Mouse (Mus musculus) fibroblast of lung, adult 2 months (primary cell): Measurements from ENCODE around the gene Tmc3.

ENCODE experiments used
- DNase-seq: peaks from one replicate; pipeline ENCODE4 v3.0.0-alpha.2; 2011; ENCODE audit warnings: low read depth

Gene Tmc3

DNA sequence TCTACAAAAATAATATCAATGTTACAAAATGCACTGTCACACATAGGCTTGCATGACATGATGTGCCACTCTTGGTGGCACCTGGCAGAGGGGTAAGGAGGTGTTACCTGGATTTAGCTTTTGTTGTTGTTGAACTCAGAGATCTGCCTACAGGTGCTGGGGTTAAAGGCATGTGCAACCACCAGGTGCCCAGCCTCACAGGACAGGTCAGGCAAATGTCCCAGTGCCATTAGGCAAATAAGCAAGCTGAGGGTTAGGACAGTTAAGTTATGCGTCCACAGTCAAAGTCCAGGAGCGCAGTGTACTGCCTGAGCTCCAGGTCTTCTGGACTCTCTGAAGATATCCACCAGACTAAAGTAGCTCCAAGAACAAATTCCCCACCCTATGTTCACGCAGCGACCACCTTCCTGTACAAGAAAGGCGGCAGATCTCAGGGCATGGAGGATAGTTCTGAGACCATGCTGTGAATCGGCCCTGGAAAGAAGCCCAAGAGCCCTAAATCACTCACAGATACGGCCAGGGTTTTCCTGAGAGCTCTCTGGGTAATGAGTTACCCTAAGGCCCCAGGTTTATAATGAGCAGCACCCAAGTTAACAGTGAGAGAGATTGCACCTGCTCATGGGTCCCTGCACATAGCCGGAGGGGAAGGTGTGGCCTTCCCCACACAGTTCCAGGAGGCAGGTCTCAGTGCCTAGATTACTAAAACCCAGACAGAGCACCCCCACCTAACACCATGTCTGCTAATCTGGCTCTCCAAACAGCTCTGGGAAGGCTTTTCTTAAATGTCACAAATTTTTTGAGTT lies 53.3 kb downstream of the Tmc3 start:
- no peak for DNase-seq

DNA sequence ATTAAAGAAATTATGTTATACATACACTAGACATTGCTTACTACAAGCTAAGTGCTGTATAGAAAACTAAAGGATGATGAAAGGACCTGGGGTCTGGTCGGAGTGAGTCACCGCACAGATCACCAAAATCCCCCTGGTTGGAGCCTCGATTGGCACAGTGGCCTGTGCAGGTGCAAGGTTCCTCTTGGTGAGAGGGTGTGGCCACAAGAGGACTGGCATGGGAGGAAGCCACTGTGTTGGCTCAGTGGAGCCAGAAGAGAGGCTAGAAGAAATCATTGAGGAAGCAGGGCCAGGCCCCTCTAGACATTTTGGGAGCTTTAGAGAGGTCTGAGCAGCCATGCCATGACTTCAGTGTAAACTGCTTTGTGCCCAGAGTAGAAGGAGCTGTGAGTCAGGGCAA lies 54.4 kb downstream of the Tmc3 start:
- DNase-seq = no peak

DNA sequence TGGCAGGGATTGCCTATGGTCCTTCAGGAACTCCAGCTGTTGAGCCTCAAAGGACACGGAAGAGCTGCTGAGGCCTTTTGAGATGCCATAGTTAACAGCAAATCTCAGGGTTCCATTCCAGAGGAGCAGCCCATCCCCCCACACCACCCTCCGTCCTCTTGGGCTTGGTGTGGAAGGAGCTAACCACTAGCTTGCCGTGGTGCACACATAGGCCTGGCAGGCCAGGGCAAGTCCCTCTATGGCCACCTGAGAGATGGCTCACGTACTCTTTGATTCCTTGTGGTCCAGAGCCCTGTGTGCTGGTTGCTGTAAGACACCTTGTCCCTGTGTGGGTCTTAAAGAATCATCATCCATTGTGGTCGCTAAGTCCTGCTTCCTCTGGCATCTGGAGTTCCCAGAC lies 55.9 kb downstream of the Tmc3 start:
- DNase-seq = no peak

DNA sequence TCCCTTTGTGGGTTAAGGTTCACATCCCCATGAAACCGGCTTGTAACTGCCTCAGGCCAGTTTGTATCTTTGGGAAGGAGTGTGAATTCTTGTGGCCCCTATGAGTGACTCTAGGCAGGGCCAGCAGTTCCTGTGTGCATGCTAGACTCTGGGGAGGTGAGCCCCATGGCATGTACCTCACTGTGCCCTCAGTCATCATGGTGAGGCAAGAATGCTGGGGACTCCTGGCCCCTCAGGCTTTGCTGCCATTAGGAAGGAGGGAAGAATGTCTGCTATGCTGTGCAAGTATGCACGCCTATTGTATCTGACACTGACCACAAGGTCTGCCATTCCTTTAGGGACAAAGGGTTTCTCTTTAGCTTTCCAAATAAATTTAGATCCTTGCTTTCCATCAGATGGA lies 56.4 kb downstream of the Tmc3 start:
- DNase-seq = no peak

DNA sequence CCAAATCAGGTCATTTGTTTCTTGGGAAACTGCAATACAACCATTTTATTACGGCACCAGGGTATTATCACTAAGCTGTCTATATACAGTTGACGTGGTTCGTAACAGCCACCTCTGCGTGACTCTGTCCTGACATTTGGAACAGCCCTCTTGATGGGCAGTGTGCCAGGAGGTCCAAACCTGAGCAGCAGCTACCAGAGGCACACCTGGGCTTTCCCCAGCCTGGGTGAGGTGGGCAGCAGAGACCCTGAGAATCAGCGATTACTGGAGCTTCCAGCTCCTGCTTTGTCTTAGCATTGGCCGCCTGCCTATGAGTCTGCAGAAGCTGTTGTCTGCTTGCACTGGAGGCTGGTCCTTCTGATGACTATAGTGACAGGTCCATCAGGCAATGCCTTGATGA lies 58.9 kb downstream of the Tmc3 start:
- DNase-seq = no peak

DNA sequence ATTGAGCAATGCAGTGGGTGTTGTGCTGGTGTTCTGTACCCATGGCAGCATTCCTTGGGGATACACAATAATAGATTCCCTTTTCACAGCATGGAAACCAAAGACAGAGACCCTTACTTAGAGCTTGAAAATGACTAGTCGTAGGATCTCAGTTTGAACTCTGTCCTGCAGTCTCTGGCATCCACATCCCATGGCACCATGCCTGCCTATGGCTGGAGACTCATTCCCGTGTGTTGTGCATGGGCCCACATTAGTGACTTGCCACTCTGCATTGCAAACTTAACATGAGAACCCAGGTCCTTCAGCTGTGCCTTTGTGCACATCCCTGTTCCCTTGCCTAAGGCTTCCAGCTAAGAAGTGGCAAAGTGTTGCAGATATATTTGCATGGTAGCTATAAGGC lies 60.0 kb downstream of the Tmc3 start:
- no peak for DNase-seq

DNA sequence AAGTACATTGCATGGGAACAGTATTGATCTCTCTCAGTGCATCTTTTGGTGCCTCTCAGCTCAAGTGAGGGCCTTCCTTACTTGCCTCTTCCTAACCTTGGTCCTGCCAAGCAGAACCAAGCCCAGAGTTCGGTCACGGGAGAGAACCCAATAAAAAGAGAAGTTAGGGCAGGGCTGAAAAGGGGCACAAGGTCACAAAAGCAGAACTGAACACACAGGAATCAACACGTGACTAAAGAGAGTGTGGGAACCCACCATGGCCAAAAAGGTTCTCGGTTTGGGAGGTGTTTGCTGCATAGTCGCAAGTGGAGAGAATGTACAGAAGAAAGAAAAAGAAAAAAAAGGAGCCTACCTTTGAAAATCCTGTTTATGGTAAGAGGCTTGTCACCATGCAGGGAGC lies 60.7 kb downstream of the Tmc3 start:
- DNase-seq = no peak

DNA sequence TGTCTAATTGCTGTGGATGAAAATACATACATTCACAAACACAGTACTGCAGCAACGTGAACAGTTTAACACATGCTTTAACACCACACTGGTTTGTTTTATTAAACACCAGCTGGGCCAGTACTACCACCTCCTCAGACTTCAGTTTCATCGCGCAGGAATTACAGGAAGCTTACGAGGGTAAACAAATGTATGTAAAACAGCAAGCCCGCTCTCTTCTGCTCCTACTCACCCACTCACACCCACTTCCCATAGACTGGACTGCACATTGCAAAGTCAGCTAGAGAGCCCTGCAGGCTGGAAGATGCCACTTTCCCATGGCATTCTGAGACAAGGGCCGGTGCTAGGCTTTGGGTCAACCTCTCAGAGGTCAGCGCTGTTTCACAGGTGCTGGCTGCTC lies 64.1 kb downstream of the Tmc3 start:
- no peak for DNase-seq

DNA sequence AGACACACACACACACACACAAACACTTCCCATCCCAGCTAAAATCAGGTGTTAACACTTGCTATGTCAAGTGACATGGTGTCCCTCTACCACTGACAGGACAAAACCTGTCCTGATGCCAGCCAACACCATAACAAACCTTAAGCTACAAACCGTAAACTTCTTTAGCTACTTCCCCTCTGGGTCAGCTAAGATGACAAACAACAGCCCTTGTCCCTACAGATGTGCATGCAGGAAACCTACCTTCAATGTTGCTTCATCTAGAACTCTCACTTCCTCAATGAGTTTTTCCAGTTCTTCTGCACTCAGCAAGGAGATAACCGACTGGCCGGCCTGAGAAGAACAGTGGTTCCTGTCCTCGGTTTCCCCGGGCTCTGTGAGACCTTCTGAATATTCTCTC lies 65.9 kb downstream of the Tmc3 start:
- DNase-seq = no peak

DNA sequence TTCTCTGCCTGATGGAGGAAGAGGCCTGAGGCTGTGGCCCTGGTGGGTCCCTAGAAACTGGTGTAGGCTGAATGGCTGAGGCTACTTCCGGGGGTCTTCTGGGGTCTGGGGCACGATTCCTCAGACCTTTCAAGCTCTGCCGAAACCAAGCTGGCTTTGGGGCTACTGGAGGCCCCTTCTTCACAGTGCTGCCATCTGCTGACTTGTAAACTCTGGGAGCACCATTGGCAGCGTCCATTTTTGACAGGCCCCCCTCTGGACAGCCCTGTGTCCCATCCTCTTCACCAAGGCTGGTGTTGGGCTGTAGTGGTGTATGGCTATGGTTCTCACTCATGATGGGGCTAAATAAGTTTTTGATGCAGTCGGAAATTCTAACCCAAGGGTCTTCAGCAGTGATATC lies 67.8 kb downstream of the Tmc3 start:
- no peak for DNase-seq

DNA sequence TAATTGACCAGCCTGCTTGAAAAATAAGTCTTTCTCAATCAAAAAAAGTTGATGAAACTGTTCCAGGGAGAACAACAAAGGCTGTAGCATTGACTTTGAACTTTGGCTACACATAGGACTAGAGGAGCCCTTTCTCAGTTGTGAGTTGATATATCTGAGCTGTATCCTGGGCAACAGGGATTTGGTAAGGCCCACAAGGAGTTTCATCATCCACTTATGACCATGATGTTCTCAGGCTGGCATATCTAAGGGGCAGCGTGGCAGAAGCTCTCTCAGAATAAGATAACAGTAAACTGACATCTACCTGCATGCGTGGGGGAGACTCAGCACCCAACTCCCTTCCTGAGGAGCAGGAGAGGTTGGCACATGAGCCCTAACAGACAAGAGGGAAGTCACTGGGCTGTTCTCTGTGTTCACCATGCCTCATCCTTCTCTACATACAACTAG lies 68.9 kb downstream of the Tmc3 start:
- no peak for DNase-seq

DNA sequence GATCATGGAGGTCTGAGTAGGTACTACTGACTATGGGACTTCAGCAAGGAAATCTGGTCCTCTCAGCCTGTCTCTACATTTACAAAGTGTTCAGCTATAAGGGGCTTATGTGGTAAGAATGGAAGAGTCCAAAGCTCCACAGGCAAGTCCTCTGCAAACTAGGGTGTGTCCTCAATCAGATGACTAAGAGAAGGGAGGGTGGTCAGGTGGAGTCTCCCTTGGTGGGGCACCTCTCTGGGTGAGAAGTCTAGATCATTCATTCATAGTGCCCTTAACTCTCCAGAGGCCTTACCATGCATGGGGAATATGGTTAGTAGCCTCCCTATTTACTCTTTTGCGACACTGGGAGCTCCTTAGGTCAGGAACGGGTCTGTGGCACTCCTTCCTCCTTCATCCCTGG lies 69.5 kb downstream of the Tmc3 start:
- no peak for DNase-seq

DNA sequence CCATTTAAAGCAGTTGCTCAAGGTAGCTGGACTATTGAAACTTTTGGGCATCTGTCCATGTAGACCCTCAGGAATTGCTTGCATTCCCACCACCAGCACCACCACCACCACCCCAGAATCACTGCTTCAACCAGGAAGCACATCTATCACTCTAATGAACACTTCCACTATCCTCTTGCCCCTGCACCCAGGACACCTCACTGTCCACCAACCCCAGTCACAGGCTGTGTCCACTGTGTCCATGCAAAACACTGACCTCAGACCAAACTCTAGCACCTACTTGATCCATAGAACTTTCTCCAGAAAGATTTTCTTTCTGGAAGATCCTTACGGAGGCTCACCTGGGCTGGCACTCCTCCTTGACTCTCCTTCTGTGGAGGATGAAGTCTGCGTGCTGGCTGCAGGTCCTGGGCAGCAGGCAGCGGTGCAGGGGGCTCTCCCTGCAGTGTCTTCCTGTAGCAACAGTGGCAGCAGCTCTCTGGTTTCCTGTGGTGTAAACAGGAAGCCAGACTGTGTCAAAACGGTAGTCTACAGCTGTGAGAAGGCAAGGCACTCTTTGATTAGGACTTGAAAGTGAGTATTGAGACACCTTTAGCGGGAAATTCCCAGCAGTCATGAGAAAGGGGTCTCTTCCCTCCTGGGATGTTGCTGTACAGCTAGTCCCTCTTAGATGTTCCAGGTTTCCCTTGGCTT lies 70.4 kb downstream of the Tmc3 start:
- no peak for DNase-seq

DNA sequence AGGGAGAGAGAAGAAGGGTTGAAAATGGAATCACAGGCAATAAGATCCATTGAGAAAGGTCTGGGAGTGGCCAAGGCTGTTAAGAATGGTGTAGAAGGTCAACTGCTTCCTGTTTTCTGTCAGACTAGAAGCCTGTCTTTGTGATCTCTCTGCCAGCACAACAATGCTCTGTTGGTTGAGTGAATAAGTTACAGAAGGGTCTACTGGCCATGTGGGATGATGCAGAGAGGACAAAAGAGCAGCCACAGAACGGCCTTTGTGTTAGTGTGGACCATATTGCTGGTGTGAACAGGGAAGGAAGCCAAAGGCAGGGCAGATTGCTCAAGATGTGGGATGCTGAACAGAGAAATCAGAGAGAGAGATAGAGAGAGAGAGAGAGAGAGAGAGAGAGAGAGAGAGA lies 74.0 kb downstream of the Tmc3 start:
- no peak for DNase-seq

DNA sequence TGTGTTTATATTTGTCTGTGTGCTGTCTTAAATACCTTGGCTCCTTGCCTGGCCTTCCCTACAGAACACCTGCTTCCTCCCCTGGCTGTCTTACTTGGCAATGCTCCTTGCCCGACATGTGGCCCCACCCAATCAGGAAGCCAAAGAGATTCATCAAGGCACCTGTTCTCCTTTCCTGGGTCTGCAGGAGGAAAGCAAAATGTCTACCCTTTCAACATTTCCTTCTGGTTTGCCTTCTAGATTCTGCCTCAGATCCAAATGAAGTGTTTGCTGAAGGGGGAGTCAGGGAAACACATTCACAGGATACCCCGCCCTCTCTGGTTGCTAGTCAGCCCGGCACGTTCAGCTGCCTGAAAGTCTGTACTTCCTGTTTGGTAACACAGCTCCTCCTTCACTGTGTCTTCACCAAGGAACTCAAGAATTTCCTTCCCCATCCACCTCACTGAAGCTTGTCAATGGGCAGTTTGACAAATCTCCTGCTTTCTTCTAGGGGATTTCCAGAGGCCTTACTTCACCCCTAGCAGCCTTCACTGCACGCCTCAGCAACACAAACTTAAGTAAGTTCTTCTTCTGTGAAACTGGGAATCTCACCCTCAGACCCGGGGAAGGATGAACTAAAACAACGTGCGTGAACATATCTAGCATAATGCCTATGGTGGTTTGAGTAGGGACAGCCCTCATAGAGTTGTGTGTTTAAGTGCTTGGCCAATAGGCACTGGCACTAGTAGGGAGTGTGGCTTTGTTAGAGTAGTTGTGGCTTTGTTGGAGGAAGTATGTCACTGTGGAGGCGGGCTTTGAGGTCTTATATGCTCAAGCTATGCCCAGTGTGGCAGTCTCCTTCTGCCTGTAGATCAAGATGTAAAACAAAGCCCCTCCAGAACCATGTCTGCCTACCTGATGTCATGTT lies 74.7 kb downstream of the Tmc3 start:
- DNase-seq = no peak

DNA sequence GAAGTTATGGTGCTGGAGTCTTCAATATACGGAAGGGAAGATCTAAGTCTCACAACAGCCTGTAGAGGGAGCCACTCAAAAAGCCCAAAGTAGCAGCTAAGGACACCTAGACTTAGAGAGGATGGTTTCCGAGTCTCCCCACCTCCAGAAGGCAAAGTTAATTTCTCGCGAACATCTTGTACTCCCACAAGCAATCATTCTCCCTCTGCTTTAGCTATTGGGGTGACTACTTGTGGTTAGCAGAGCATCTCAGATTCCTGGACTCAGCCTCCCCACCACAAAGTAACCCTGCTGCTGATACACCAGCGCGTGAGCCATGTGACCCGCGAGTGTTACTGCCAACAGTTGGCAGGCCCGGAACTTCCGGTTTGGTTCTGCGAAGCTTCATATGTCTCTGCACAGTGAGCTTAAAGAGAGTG lies 75.6 kb downstream of the Tmc3 start:
- DNase-seq = no peak

DNA sequence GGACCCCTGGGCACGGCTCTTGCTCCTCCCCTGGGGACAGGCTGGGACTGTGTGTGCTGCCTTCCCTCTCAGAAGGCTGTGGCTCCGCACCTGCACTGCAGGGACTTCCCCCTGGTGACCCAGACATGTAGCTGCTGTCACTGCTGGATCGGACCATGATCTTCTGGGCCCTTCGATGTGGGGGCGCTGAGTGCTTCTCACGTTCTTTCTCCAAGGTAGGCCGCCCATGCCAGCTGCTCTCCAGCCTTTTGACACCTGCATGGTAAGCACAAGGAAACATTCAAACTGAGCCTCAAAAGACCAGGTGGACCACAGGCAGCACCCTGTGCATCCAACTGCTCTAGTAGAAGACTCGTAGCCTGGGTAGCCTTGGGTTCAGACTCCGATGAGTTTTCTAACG lies 76.3 kb downstream of the Tmc3 start:
- no peak for DNase-seq

DNA sequence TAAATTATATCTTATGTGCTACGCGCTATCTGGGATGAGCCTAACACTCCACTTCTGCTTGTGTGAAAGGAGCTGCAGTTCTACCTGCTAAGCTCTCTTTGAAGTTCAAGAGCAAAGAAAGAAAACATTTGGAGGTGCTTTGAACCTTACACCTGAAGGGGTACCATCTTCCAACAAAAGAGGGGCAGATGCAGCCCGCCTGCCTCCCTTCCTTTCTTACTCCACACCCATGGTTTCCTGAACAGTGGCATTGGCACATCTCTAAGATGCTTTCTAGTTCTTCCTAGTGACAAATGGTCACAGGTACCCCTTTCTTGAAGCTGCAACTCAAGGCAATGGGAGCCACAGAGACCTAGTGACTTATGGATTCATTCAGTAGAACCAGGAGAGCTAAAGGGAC lies 77.0 kb downstream of the Tmc3 start:
- no peak for DNase-seq

DNA sequence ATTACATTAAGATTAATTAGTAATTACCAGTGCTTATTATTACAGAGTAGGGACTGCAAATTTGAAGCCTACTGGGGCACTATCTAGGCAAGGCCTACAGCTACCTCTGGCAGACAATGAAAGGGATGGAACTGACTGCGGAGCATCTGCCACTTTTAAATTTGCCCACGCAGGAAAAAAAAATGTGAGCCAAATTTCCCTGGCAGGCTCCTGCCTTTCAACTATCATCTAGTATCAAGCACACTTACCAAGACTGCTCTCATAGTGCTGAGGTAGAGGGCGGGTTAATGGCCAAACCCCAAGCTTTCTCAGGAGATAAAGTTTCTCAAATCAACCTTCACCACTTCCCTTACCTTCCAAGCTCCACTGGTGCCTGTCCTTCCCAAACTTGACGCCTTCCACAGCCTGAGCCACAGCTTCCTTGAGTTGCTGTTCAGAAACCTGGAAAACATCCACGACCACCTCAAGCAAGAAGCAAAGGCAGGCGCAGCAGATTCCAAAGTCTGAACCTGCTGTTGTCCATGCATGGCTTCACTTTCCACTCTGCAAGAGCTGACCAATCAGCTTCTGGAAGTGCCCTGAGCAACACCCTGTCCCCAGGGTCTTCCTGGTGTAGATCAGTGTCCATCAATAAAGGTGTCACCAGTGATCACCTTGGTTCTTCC lies 78.1 kb downstream of the Tmc3 start:
- DNase-seq = no peak

DNA sequence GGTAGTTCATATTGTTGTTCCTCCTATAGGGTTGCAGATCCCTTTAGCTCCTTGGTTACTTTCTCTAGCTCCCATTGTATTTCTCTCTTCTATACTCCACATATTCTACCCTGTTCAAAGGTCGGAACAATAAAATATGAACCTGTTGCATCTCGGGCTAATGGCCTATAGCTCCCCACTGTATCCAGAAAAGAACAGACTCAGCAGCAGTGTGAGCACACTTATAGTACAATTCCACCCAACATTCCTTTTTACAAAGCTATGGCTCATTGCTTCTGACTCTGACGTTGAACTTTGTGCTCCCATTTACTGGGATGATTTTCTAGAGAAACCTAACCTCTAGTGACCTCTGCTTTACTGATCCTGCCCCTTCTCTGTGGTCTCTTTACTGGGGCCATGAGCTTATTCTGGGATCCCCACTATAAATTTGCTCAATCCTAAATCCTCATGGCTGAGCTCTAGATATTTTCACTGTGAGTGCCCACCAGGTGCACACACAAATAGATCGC lies 81.4 kb downstream of the Tmc3 start:
- DNase-seq = no peak

DNA sequence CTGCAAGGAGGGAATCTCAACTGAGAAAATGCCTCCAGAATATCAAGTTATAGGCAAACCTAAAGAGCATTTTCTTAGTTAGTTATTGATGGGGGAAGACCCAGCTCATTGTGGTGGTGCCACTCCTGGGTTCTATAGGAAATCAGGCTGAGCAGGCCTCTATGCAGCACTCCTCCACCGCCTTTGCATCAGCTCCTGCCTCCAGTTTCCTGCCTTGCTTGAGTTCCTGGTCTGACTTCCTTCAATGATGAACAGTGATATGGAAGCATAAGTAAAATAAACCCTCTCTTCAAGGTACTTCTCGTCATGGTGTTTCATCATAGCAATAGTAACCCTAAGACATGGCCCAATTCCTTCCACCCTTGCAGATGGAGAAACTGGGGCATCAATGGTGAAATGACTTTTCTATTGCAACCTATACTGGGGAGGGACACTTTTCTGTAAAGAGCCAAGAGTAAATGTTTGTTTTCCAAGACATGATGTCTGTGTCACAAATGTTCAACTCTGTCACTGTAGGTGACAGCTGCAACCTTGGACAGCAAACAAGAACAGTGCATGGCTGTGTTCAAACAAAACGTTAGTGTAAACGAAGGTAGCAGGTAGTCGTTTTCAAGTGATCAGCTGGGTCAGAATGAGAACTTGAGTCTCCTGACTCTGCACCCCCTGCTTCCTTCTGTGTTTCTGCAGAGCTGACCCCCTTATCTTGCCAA lies 83.4 kb downstream of the Tmc3 start:
- DNase-seq = no peak
